Mouse (Mus musculus) left cerebral cortex, adult 2 months (tissue): Measurements from ENCODE around the gene Gm47429. TPM values are rescaled to one million over a fixed set of nuclear protein-coding genes. Genes with fewer than 3 reads are reported as not detected.
"Not testable (repeated sequence)": the region's sequence is repeated elsewhere in the genome, so short reads cannot be mapped to it uniquely, and the experiment has no call there.

Source experiments
- DNase-seq, 2 experiments: peaks; one replicate each; pipeline ENCODE4 v3.0.0; 2021 to 2022; ENCODE audit warnings: low spot score in 2 of 2, mixed read lengths in 1 of 2; ENCODE audit errors: extremely low spot score in 1 of 2
- H3K27ac ChIP-seq: fragments of 200-600 bp; 2 replicates; pipeline ENCODE4 v1.8.1; 2022
- H3K4me3 ChIP-seq: fragments of 200-600 bp; 2 replicates; pipeline ENCODE4 v1.8.1; 2022
- CTCF ChIP-seq: fragments of 200-600 bp; IDR thresholded peaks from 2 replicates; pipeline ENCODE4 v1.8.1; 2022; ENCODE audit warnings: antibody characterized with exemption, mild to moderate bottlenecking, moderate library complexity
- intact Hi-C: fragments of 180-260 bp; cut with DNase I; formaldehyde crosslinking; loops from one replicate; pipeline ENCODE4 v1.15.1; 2025
- long read RNA-seq, 2 experiments: library from polyadenylated mRNA; stranded (forward); transcript quantifications; one replicate each; pipeline ENCODE4 v2.0.0; 2021; ENCODE audit warnings: borderline mapping rate in 2 of 2
- total RNA-seq, 2 experiments: library from RNA; stranded (reverse); gene quantifications; 2 replicates each; pipeline ENCODE4 v1.2.3; 2021

Gene Gm47429
- total RNA-seq: not detected
- long read RNA-seq, experiment 1: 0 reads
- long read RNA-seq, experiment 2: 0 reads

DNA sequence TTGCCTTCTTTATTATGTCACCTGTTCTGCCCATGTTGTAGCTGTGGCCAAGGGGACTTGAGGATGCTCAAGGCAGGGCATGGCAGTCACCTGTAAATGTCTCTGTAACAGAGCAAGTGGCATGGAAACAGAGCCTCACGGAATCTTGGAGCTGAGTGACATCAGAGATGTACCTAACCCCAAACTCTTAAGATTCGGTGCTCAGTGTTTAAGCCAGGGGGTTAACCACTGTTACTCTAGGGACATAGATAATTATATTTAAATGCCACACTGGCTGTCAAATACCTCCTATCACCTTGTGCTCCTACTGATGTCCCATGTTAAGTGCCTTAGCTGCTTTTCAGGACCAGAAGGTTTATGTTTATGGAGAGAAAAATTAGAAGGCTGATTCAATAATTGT lies at the start of gene Gm47429:
TSS of gene Gm47429 (minus strand) at position 101 of the 400 bp plus-strand sequence.
- intact Hi-C loops: no loop called here
- no peak for TF ChIP-seq CTCF
- H3K4me3 ChIP-seq: no peak within 1 kb of the TSS
- no peak within 1 kb of the TSS for H3K27ac ChIP-seq
- DNase-seq: no peak

DNA sequence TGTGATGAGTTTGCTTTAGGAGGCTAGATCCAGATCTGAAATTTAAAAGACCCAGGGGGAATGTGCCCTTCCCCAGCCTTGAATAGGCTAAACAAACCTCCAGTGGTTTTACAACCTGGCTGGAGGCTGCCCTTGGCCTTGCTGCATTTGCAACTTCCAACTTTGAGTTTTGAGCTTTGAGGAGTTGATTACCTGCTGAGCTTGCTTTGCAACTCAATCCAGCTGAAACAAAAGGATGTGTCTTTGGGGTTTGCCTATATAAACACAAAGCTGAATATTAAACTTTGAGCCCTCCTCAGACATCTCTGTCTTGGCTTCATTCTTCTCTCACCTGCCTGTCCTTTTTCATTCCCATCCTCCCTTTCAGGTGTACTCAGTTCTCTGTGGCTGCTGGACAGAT lies 44.8 kb upstream of the Gm47429 start:
- H3K27ac ChIP-seq, DNase-seq, H3K4me3 ChIP-seq, intact Hi-C loops: not testable (repeated sequence)

GRCm38 (mm10) chr13:50467007-50467406 lies 23.3 kb upstream of the Gm47429 start, which contains the start of gene Nutm2:
Gene Nutm2 (plus strand): TSS chr13:50467307.
- no peak for DNase-seq
- intact Hi-C loops: no loop called here

GRCm38 (mm10) chr13:50464621-50465562 lies 21.2 kb upstream of the Gm47429 start:
- no peak for DNase-seq
- intact Hi-C loops: no loop called here
- Histone ChIP-seq H3K4me3 (no peak overlapping the region), H3K27ac (no peak overlapping the region)
- no peak for TF ChIP-seq CTCF

More at GRCm38 (mm10) chr13:50467007-50467406, 23.3 kb upstream of the Gm47429 start, which contains the start of gene Nutm2:
- H3K27ac ChIP-seq: no peak within 1 kb of the TSS
- no peak within 1 kb of the TSS for H3K4me3 ChIP-seq
- TF ChIP-seq CTCF: no peak

DNA sequence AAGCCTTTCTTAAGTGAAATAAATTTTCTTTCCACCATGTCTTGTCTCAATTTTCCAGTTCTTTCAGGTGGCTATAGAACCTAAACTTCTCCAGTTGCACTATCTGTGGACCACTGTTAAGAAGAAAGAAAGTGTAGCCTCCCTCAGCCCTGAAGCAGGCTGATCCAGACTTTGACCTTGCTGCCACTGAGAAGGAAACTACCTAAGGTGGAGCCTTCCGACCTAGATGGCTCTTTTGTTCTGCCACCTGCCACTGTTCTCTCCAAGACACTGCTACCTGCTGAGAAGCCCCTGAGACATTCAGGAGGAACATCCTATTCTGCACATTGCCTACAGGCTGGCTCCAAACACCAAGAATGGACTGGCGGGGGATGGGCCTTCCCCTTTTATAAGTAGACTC lies 16.7 kb upstream of the Gm47429 start:
- intact Hi-C loops, DNase-seq, H3K4me3 ChIP-seq: not testable (repeated sequence)

GRCm38 (mm10) chr13:50453426-50453825 lies 9.7 kb upstream of the Gm47429 start:
- no peak for TF ChIP-seq CTCF
- intact Hi-C loops: no loop called here
- DNase-seq: no peak
- Histone ChIP-seq H3K4me3 (no peak overlapping the region), H3K27ac (no peak overlapping the region)

More for the DNA sequence above, 16.7 kb upstream of the Gm47429 start:
- not testable (repeated sequence) for H3K27ac ChIP-seq

DNA sequence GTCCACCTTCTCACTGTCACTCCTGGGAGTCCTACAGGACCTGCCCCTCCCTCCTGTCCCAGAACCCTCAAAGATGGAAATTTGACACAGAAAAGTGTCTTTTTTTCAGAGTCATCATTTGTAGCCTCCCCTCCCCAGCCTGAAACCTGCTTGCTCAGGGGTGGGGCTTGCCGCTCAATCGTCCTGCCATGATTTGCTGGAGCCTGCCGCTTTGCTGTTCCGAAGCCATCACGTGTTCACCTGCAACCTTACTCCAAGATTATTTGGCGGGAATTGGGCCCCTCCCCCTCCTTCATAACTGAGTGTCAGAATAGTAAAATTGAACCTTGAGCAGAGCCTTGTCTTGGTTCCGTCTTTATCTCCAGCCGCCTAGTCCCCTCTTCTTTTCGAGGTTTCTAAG lies 8.6 kb upstream of the Gm47429 start:
- H3K27ac ChIP-seq, intact Hi-C loops, H3K4me3 ChIP-seq, DNase-seq: not testable (repeated sequence)

DNA sequence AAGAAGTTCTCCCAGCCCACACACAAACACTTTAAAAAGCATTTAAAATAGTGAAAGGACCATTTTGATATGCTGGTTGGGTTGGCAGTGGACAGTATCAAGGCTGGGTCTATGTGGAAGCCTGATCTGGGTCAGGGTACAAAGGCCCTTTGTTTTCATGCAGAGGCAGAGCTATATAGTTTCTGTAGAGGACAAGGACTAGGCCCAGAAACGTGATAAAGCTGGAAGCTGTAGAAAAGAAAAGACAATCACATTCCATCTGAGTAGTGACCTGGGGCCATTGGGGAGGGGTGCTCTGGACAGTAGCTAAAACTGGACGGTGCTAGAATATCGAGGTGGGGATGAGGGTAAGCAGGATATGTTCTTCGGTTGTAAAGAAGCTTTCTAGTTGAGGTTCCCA lies 1.5 kb upstream of the Gm47429 start:
- H3K27ac ChIP-seq: no peak overlapping the region
- no peak for TF ChIP-seq CTCF
- intact Hi-C loops: no loop called here
- no peak overlapping the region for H3K4me3 ChIP-seq
- DNase-seq: no peak

DNA sequence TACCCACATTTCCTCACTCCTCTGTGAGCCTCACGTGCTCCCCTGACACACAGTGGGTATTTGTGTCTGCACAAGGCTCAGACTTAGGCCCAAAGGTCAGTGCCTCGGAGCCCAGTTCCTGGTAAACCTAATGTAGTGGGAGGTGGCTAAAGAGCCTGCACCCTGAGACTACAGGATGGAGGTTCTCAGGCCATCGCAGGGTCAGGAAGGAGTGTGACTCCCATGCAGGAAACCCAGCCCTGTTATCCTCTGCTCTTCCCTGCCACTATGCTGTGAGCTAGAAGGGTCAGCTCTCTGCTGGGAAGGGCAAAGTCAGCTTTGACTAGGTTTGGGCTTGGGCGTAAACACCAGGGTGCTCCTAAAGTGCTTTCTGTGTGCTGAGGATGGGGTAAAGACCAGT lies 17.0 kb downstream of the Gm47429 start:
- DNase-seq: no peak
- Histone ChIP-seq H3K27ac (no peak overlapping the region), H3K4me3 (no peak overlapping the region)
- TF ChIP-seq CTCF: no peak
- intact Hi-C loops: no loop called here

DNA sequence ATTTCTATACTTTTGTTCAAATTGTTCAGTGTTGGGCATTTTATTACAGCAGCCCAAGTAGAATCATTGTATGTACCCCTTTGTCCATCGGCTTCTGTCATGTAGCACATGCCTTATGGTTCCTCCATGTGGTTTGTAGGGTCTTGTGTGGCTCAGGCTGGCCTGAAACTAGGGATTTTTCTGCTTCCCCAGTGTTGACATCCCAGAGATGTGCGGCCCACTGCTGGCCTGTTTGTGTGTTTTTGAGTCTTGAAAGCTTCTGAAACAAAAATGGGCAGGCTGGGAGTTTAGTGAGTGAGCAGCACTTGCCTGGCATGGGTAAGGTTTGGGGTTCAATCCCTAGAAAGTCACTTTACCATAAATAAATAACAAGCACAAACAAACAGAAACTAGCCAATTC lies 19.2 kb downstream of the Gm47429 start:
- no peak for TF ChIP-seq CTCF

DNA sequence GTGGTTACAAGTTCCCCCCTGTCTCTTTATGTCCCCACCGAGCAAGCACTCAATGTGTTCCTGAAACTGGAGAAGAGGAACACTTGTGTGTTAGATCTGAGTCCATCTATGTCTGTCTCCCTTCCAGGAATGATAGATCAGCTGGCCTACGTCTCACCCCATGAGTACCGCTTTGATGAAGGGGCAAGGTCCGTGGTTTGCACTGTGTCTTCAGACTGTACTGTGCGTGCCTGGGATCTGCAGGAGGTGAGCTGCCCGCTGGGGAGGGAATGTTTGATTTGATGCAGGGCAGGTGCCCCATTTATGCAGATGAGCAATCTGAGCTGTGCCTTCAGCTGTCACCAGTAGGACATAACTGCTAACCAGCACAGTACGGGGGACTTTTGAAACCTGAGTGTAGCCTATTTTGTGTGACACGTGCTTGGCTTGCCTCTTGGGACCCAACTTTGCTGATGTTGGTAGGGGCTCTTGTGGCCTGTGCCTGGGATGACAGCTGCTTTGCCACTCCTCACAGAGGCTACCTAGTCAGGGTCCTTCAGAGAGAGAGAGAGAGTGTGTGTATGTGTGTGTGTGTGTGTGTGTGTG lies 20.0 kb downstream of the Gm47429 start:
- no peak overlapping the region for H3K4me3 ChIP-seq
- TF ChIP-seq CTCF: no peak
- intact Hi-C loops: no loop called here
- H3K27ac ChIP-seq: no peak overlapping the region
- DNase-seq: no peak

More for the DNA sequence above, 19.2 kb downstream of the Gm47429 start:
- no peak for DNase-seq
- intact Hi-C loops: no loop called here
- Histone ChIP-seq H3K27ac (no peak overlapping the region), H3K4me3 (no peak overlapping the region)

GRCm38 (mm10) chr13:50418421-50418820 lies 25.3 kb downstream of the Gm47429 start:
- TF ChIP-seq CTCF: no peak
- DNase-seq: no peak
- Histone ChIP-seq H3K4me3 (peak overlapping the region; percentile 67), H3K27ac (no peak overlapping the region)
- intact Hi-C loops: no loop called here
